Mouse (Mus musculus): ENCODE results near the gene Btf3. TPM values are rescaled to one million over a fixed set of nuclear protein-coding genes. Genes with fewer than 3 reads are reported as not detected.
A peak's percentile ranks its signal among the peaks of the same experiment; 100 is the strongest.

Btf3 gene
- polyA plus RNA-seq, 1 experiment from 2014 or later = 445 TPM

DNA sequence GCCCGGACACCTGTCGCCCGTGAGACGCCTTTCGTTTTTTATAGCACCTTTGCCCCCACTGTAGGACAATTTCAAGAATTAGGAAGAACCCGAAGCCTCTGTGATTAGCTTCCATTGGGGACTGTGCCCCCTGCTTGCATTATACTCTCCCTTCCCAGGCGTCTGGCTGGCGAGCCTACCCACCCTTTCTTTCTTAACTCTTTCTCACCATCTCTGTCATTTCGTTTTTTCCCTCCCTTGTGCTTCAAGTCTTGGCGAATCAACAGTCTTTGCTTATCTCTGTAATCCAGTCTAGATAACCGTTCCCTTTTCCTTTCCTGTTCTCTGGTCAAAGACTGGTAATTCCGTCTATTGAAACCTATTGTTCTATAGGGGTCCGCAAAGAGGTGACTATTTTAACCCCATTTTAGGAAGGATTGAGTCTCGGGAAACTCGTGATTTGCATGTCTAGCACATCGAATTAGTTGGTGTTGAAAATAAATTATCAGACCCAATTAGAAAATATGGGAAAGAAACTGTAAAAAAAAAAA lies 53.3 kb downstream of the Btf3 start:
- peak; percentile 61; the same call in 1 of the 2 replicates for ATAC-seq (replicated peaks)
- H3K4me1 ChIP-seq = peaks cover 23% of the 10 kb centered on the region

GRCm38 (mm10) chr13:98262636-98263457 lies 54.0 kb downstream of the Btf3 start, which contains the start of the genes Utp15 and Ankra2:
TSS of gene Utp15 (minus strand) at chr13:98263041.
TSS of gene Ankra2 (plus strand) at chr13:98263074.
- H3K27me3 ChIP-seq (replicated peaks) = no peaks in the 10 kb centered on the region
- H3K27ac ChIP-seq = peak within 1 kb of the TSS; percentile 94
- H3K36me3 ChIP-seq (replicated peaks) = peaks cover 7% of the 10 kb centered on the region
- H3K9me3 ChIP-seq = no peaks in the 10 kb centered on the region
- ATAC-seq (replicated peaks) = peak; percentile 99
- peaks cover 23% of the 10 kb centered on the region for H3K4me1 ChIP-seq
- under 1% methylated on average over 71 of the region's 71 CpGs for whole genome bisulfite sequencing
- H3K4me3 ChIP-seq = peak within 1 kb of the TSS; percentile 88
- H3K9ac ChIP-seq = peak within 1 kb of the TSS; percentile 87
- peak within 1 kb of the TSS; percentile 94 for H3K4me2 ChIP-seq

More for the DNA sequence above, 53.3 kb downstream of the Btf3 start:
- H3K27me3 ChIP-seq (replicated peaks) = no peaks in the 10 kb centered on the region
- WGBS = under 1% methylated on average over 16 of the region's 16 CpGs
- no peaks in the 10 kb centered on the region for H3K9me3 ChIP-seq
- H3K27ac ChIP-seq = peak overlapping the region; percentile 94
- peak overlapping the region; percentile 87 for H3K9ac ChIP-seq
- peak overlapping the region; percentile 64 for H3K4me2 ChIP-seq
- peak overlapping the region; percentile 88 for H3K4me3 ChIP-seq
- peaks cover 10% of the 10 kb centered on the region; the same call in 1 of the 2 replicates for H3K36me3 ChIP-seq (replicated peaks)

Other genes with a start within 250 kb of the Btf3 start
- 27.0 and 27.5 TPM in 2 replicates for gene Arhgef28, start 110.6 kb downstream of the Btf3 start, polyA plus RNA-seq (2015; fragmentation: Nextera tagmentation; extraction: Ambion mirVana)
- gene Utp15, start 54.0 kb downstream of the Btf3 start, polyA plus RNA-seq (2015; fragmentation: Nextera tagmentation; extraction: Ambion mirVana) = 32.3 and 34.1 TPM in 2 replicates
- gene Ankra2, start 53.9 kb downstream of the Btf3 start, polyA plus RNA-seq (2015; fragmentation: Nextera tagmentation; extraction: Ambion mirVana) = 73.8 and 79.0 TPM in 2 replicates
- not detected in 2 replicates for gene Gm21976, start 37.1 kb downstream of the Btf3 start, polyA plus RNA-seq (2015; fragmentation: Nextera tagmentation; extraction: Ambion mirVana)
- gene Foxd1, start 37.2 kb upstream of the Btf3 start, polyA plus RNA-seq (2015; fragmentation: Nextera tagmentation; extraction: Ambion mirVana) = 0.89 and 1.0 TPM in 2 replicates
- 0.56 and 1.1 TPM in 2 replicates for gene Gm10320, start 175.0 kb upstream of the Btf3 start, polyA plus RNA-seq (2015; fragmentation: Nextera tagmentation; extraction: Ambion mirVana)